Mouse (Mus musculus): Measurements from ENCODE around the gene Ttc27.

DNA sequence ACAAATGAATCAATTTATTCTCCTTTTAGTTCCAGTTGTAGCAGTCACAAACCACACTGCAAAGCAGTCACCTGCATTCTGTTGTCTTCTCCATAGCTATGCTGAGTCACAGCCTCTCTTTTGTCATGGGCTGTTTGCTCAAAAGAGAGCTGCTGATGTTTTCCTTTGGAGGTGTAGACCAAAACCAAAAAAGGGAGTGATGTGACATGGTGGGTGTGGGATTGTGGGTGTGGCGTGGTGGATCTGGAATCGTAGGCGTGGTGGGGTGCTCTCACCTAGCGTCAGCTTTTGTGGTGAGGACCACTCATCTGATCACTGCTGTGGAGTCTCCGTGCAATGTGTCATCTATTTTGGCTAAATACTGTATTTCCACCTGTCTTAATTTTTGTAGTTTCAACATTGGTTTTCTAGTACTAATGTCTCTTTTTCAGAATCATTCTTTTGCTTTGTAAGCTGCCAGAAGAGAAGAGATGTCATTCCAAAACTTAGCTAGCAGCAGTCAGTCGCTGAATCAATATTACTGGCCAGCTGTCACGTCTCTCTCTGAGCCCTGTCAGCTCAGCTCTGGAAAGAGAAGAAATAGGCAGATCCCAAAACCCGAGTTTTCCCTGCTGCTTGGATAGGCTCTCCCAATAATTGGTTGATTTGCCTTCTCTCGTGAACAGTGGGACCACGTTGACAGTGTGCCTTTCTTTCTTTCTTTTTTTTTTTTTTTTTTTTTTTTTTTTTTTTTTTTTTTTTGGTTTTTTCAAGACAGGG is 147.4 kb downstream of the Ttc27 start:
- TF ChIP-seq MYOD1 (IDR thresholded peaks at IDR 0.05; ENCODE audit: control insufficient read depth in 1 of 3, insufficient read length in 2 of 3, low read depth in 2 of 3) (no peak), POLR2AphosphoS2 (IDR thresholded peaks at IDR 0.05; ENCODE audit: insufficient read length, low read depth) (no peak), MYOG (IDR thresholded peaks at IDR 0.05; ENCODE audit: control insufficient read depth in 1 of 3, insufficient read depth in 1 of 3, insufficient read length in 2 of 3, low read depth in 2 of 3) (no peak), POLR2A (IDR thresholded peaks at IDR 0.05; ENCODE audit: insufficient read length, low read depth) (no peak), USF1 (IDR thresholded peaks at IDR 0.05; ENCODE audit: low read depth) (no peak), REST (IDR thresholded peaks at IDR 0.05; ENCODE audit: insufficient read depth, insufficient read length) (no peak), MAX (IDR thresholded peaks at IDR 0.05; ENCODE audit: low read depth) (no peak), TCF12 (IDR thresholded peaks at IDR 0.05; ENCODE audit: insufficient read depth, poor library complexity, severe bottlenecking) (no peak)
